Mouse (Mus musculus): ENCODE measurements around the gene Atrnl1.

- TF ChIP-seq CTCF (IDR thresholded peaks at IDR 0.05; ENCODE audit: extremely low read depth, insufficient read depth, insufficient read length, insufficient replicate concordance): no peak
- no peak for TF ChIP-seq POLR2A (IDR thresholded peaks at IDR 0.05; ENCODE audit: low read depth, low read length)
Observed at GRCm38 (mm10) chr19:57786699-57787098, 175.9 kb downstream of the Atrnl1 start.
